Mouse (Mus musculus) adrenal gland, postnatal 10 days (tissue): ENCODE measurements at regions not wholly inside any gene's neighbourhood (a gene's known extent, or its start where the extent isn't known, plus 50 kb on each side); places are given as distances from the start of the nearest gene placed in this dataset.
"Not testable (repeated sequence)": the region's sequence is repeated elsewhere in the genome, so short reads cannot be mapped to it uniquely, and the experiment has no call there.

Source experiments
- DNase-seq: peaks from one replicate; pipeline ENCODE4 v3.0.0; 2021; ENCODE audit warnings: mixed read lengths

GRCm38 (mm10) chr7:93254287-93254686 is 174.6 kb downstream of the Fam181b start:
- not testable (repeated sequence) for DNase-seq

GRCm38 (mm10) chr7:93285748-93286147 is 206.1 kb downstream of the Fam181b start:
- no peak for DNase-seq

GRCm38 (mm10) chr7:93291457-93291856 is 211.8 kb downstream of the Fam181b start:
- DNase-seq: no peak

GRCm38 (mm10) chr7:93291945-93292696 is 212.5 kb downstream of the Fam181b start:
- no peak for DNase-seq

- no peak for DNase-seq
Observed at GRCm38 (mm10) chr7:93312731-93313130, 233.1 kb downstream of the Fam181b start.

- DNase-seq: no peak
Observed at GRCm38 (mm10) chr7:93331351-93331750, 251.7 kb downstream of the Fam181b start.

- DNase-seq: no peak
Observed at GRCm38 (mm10) chr7:93332203-93332602, 252.5 kb downstream of the Fam181b start.

GRCm38 (mm10) chr7:93336420-93336819 is 256.8 kb downstream of the Fam181b start:
- DNase-seq: peak; percentile 7
